Mouse (Mus musculus) cortical plate, adult 2 months (tissue): ENCODE data around the gene Plscr1. TPM values are rescaled to one million over a fixed set of nuclear protein-coding genes. Genes with fewer than 3 reads are reported as not detected.
A peak's percentile ranks its signal among the peaks of the same experiment; 100 is the strongest.

Experiments
- H3K27ac ChIP-seq: fragments of 200-500 bp; 2 replicates; pipeline ENCODE4 v1.5.1; 2012; ENCODE audit warnings: low read length, control low read depth, inconsistent platforms; ENCODE audit not compliant: insufficient read depth
- H3K4me1 ChIP-seq: fragments of 200-500 bp; 2 replicates; pipeline ENCODE4 v1.6.1; 2011; ENCODE audit warnings: low read length; ENCODE audit not compliant: control insufficient read depth, insufficient read depth
- H3K4me3 ChIP-seq: fragments of 200-500 bp; 2 replicates; pipeline ENCODE4 v1.5.1; 2011; ENCODE audit warnings: mild to moderate bottlenecking, low read length, control low read depth; ENCODE audit not compliant: insufficient read depth
- CTCF ChIP-seq: fragments of 200-500 bp; IDR thresholded peaks from 2 replicates; pipeline ENCODE4 v1.5.1; 2011; ENCODE audit warnings: mild to moderate bottlenecking, control low read depth, low read length; ENCODE audit not compliant: insufficient read depth; ENCODE audit errors: extremely low read depth
- POLR2A ChIP-seq: fragments of 200-500 bp; IDR thresholded peaks from 2 replicates; pipeline ENCODE4 v1.6.1; 2011; ENCODE audit warnings: mild to moderate bottlenecking, low read length, control low read depth; ENCODE audit not compliant: insufficient read depth; ENCODE audit errors: extremely low read depth
- polyA plus RNA-seq: library from polyadenylated mRNA; depleted of rRNA; stranded (reverse); fragments of >200 nt; gene quantifications from 2 replicates; pipeline ENCODE4 v1.2.3, GENCODE M21; 2012

Gene Plscr1
- polyA plus RNA-seq, 1 experiment, result 2.6 TPM

DNA sequence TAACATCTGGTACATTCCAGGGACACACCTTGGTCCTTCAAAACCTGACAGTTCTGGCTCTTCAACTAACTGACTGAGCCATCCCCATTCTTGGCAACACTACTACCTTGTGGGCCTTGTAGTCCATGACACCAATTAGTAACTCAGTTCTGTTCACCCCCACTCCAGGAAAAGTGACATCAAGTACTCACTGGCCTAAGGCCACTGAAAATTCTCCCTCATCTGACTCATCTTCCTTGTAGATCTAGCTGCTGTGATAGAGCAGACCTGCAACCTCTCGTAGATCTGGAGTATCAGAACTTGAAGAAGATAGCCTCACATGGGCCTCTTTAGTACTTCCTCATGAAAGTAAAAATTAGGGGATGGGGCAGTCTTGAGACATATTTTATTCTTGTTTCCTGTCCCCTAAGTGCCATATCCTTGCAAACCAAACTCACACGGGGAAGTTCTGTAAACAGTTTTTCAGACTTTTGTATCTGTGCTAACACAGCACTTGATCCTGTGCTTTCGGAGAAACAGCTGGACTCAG lies 23.4 kb upstream of the Plscr1 start:
- TF ChIP-seq CTCF (no peak), POLR2A (no peak)
- no peak overlapping the region for H3K27ac ChIP-seq
- no peaks in the 10 kb centered on the region for H3K4me1 ChIP-seq
- no peak overlapping the region for H3K4me3 ChIP-seq

DNA sequence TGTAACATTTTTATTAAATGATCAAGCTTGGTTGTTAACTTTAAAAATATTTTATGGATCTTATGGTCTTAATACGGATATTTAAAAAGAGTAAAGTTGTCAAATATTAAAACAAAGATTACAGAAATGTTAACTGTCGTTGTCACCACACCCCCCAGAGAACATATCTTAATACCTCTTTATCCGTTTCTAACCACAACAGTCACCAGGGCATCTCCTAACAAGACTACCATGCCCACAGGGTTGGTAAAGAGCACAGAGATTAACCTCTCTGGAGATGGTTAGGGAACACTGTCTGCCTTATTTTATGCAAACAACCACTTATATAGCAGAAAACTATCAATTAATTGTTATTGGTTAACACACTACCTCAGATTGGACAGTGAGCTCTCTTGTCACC lies 22.8 kb upstream of the Plscr1 start:
- no peak for TF ChIP-seq CTCF
- TF ChIP-seq POLR2A, result no peak
- H3K4me1 ChIP-seq, result no peaks in the 10 kb centered on the region
- H3K27ac ChIP-seq, result no peak overlapping the region
- no peak overlapping the region for H3K4me3 ChIP-seq

DNA sequence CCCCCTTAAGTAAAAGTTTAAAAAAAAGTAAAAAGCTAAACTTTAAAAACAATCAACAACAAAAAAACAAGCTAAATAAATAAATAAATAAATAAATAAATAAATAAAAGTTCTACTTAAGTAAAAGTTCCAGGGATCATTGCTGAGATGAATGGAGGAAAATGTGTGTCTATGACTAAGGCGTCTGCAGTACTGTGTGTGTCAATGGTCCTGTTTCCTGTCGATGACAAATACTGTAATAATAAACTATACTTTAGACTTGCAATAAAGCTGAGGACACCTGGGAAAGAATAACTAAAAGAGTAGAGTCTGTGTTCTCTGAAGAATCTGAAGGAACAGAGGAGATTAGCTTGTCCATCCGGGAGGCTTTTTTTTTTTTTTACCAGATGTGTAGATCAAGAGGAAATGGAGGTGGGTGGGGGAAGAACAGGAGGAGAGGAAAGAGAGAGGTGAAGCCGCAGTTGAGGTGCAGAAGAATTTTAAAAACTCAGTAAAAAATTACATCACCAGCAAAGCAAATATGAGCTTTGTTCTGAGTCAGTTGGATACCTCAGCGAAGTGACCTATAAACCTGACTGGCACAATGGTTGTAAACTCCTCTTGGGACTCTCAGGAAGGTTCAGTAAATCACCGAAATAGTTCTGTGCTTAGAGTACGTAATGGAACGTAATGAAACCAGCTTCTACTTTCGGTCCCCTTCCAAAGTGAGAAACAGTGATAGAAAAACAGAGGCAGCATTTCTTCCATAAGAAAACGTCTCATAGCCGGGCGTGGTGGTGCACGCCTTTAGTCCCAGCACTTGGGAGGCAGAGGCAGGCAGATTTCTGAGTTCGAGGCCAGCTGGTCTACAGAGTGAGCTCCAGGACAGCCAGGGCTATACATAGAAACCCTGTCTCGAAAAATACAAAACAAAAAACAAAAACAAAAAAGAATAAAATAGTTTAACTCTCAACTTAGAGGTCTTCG lies 20.4 kb upstream of the Plscr1 start:
- no peaks in the 10 kb centered on the region for H3K4me1 ChIP-seq
- H3K4me3 ChIP-seq, result no peak overlapping the region
- TF ChIP-seq CTCF, result no peak
- no peak for TF ChIP-seq POLR2A
- no peak overlapping the region for H3K27ac ChIP-seq

DNA sequence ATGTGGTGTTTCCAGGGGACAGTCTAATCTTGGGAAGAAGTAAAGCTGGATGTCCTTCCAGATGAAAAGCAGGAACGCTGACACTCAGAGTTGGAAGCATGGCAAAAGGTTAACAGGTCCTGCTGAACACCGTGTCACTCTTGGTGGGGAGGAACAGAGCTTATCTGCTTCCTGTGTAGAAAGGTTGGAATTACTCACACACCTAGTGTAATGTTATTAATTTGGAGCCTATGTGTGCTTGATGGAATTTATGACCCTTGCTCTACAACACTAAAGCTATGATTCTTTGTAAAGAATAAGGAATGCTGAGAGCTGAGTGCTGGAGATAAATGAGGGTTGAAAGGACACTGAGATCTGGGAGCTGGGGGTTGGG lies 19.7 kb upstream of the Plscr1 start:
- TF ChIP-seq CTCF (no peak), POLR2A (no peak)
- no peak overlapping the region for H3K4me3 ChIP-seq
- H3K27ac ChIP-seq, result no peak overlapping the region
- H3K4me1 ChIP-seq, result no peaks in the 10 kb centered on the region

DNA sequence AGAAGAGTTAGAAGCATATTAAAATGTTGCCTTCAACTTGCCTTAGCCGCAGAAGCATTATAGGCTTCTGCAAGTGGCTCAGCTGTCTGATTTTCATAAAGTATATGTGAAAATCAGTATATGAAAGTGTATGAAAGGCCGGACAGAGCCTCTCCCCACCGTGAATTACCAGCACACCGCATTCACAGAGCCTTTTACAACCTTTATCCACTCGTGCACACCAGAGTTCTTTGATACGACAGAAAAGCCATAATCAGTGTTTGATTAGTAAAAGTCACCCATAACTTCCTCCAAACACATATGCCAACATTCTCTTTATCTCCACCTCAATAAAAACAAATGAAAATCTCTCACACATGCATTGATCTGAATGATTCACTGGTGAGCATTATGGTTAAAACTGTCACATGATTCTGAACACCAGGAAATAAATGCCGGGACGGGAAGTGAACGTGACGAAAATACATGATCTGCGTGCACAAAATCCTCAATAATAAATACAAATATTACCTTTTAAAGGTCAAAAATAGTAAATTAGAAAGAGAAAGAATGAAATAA lies 14.6 kb upstream of the Plscr1 start:
- TF ChIP-seq POLR2A, result no peak
- no peak for TF ChIP-seq CTCF
- no peaks in the 10 kb centered on the region for H3K4me1 ChIP-seq
- no peak overlapping the region for H3K27ac ChIP-seq
- no peak overlapping the region for H3K4me3 ChIP-seq

DNA sequence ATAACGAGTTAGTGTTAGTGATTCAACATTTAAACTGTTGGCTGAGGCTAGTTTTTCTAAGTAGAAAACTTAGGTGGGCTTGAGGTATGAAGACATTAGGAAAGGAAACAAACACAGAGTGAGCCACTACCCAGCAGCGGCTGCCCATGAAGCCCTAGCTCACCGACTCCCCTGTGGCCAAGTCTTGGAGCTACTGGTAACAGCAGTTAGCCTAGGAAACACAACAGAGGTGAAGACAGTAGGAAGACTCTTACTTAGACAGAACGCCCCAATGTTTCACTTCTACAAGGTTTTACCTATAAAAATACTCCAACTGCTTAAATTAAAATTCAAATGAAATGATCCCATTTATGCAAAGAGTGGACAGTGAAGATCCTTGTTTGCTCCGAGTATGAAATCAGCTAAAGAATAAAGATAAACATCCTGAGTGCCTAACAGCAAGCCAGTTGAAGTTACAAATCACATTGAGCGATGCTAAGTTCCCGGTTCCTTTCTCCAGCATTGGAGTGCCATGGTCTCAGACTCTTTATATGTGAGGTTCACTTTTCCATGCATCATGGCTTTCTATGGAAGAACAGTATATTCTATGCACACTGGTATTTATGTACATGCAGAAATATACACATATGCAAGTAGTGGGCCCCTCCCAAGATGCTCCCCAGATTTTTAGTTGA lies 640 bp upstream of the Plscr1 start:
- no peak for TF ChIP-seq POLR2A
- no peak for TF ChIP-seq CTCF
- Histone ChIP-seq H3K4me3 (no peak overlapping the region), H3K27ac (no peak overlapping the region)

DNA sequence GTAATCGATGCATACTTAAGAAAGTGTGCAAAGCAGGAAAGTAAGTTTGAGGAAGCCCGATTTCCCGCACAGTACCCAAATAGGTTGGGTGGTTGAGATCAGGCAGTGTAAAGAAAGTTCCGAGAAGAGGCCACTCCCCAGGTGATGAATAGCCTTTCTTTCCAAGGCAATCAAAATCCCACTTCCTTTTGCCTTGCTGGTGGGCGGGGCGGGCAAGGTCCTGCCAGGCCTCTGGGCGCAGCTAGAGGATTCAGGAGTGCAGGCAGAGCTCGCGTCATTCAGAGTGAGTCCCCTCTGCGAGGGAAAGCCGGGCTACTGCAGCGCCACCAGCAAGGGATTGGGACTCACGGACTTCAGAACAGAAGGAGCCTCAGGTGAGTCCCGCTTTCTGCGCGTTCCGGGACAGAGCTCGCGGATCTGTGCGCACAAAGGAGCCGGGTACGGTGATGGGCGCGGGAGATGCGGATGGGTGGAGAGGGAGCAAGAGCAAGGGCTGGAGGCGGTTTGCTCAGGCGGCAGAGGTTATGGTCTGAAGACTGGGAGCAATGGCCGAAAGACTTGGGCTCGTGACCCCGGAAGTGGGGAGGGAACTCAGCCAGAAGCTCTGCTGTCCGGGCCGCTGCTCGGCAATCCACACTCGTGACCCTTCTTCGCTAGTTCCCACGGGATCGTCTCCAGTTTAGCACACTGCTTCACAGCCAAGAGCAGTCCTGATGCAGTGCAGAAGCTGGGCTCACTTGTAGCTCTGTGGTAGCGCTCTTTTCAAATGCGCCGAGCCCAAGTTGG lies 630 bp downstream of the Plscr1 start:
- Histone ChIP-seq H3K27ac (peak overlapping the region; percentile 6; the same call in 1 of the 2 replicates), H3K4me3 (peak overlapping the region; percentile 56), H3K4me1 (no peaks in the 10 kb centered on the region)
- TF ChIP-seq POLR2A (no peak), CTCF (no peak)

More for the DNA sequence above, 640 bp upstream of the Plscr1 start:
- no peaks in the 10 kb centered on the region for H3K4me1 ChIP-seq

DNA sequence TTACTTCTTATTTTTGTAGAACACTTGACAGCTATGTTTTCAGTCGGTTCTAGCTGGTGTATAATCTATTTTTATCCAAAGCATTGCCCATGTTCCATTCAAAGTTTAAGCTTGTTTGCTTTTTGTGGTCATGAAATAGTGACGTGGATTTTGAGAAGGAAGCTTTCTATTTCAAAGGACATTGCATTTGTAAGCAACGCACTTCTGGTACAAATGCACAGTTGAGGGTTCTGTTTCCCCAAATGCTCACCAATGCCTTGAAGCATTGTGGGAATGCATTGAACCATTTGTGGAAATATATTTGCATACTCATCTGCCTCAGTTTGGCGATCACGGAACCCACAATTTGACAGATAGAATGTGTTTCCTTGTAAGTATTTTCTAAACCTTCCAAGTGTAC lies 3.2 kb downstream of the Plscr1 start:
- no peak overlapping the region for H3K4me3 ChIP-seq
- H3K4me1 ChIP-seq, result no peaks in the 10 kb centered on the region
- no peak overlapping the region for H3K27ac ChIP-seq
- TF ChIP-seq POLR2A, result no peak
- no peak for TF ChIP-seq CTCF

DNA sequence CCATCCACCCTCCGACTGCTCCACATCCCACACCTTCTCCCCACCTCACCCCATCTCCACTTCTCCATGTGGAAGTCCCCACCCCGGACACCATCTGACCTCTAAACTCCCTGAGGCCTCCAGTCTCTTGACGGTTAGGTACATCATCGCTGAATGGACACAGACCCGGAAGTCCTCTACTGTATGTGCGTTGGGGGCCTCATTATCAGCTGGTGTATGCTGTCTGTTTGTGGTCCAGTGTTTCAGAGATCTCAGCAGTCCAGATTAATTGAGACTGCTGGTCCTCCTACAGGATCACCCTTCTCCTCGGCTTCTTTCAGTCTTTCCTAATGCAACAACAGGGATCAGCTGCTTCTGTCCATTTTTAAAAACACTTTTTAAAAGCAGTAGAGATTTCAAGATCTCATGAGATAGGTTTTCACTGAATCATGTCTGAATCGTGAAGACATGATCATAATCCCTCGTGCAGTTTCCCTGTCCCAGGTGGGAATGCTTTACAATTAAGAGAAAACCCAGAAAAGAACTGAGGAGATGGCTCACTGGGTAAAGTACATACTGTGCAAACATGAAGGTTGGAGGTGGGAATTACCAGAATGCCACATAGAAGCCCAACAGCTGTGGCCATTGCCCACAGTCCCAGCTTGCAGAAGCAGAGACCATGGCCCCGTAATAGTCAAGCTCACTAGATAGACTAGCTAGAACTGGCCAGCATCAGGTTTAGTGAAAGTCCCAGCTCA lies 4.2 kb downstream of the Plscr1 start:
- TF ChIP-seq CTCF (no peak), POLR2A (no peak)
- H3K4me1 ChIP-seq, result no peaks in the 10 kb centered on the region

More for the DNA sequence above, 4.2 kb downstream of the Plscr1 start:
- H3K27ac ChIP-seq, result no peak overlapping the region
- no peak overlapping the region for H3K4me3 ChIP-seq
